33 mouse cellular contexts compared by ENCODE assay signal in genomic region chr9:82609946-82610345, GRCm38 (mm10).
DNase-seq lines count a peak whose midpoint lies in the region; ATAC-seq lines count a peak whose summit lies in the region.
"Had no signal": no experiment of that assay in that cellular context is flagged by ENCODE, and none has a peak within 500 bp of the region (broad histone marks: within the 10 kb centered on the region; RNA-seq: fewer than 3 reads in every experiment).

No protein-coding gene starts in this region.

- H3K27ac ChIP-seq in hindbrain, embryonic 13.5 days, result 0 out of 2 replicates have a peak overlapping the region, but pooled peaks have one; percentile 18
- no peak overlapping the region for H3K27ac ChIP-seq in hindbrain, embryonic 12.5 days
- H3K27ac ChIP-seq: embryonic facial prominence, embryonic 10.5 days; embryonic facial prominence, embryonic 15.5 days; forebrain, embryonic 12.5 days; gastrocnemius, adult 2 months; heart, adult 2 months; kidney, embryonic 15.5 days; layer of hippocampus, adult 2 months; limb, embryonic 10.5 days; limb, embryonic 15.5 days; liver, embryonic 13.5 days; macrophage; stomach, postnatal 0 days had no signal

- intact Hi-C loops in left cerebral cortex, postnatal 10 days (cut with DNase I), result no loop called here
- intact Hi-C loops in left cerebral cortex, postnatal 25 days (cut with DNase I), result no loop called here

- WGBS in hindbrain, embryonic 13.5 days, result 86% methylated on average over 4 of the region's 4 CpGs
- 88% methylated on average over 4 of the region's 4 CpGs for whole genome bisulfite sequencing in hindbrain, embryonic 12.5 days

- H3K36me3 ChIP-seq in hindbrain, embryonic 13.5 days, result no peaks in the 10 kb centered on the region
- H3K36me3 ChIP-seq in hindbrain, embryonic 12.5 days, result no peaks in the 10 kb centered on the region
- H3K36me3 ChIP-seq: embryonic facial prominence, embryonic 10.5 days; embryonic facial prominence, embryonic 15.5 days; forebrain, embryonic 12.5 days; heart, embryonic 12.5 days; kidney, embryonic 15.5 days; limb, embryonic 10.5 days; limb, embryonic 15.5 days; liver, embryonic 13.5 days had no signal

- H3K4me1 ChIP-seq in hindbrain, embryonic 13.5 days (replicated peaks), result no peaks in the 10 kb centered on the region
- no peaks in the 10 kb centered on the region for H3K4me1 ChIP-seq in hindbrain, embryonic 12.5 days
- H3K4me1 ChIP-seq: embryonic facial prominence, embryonic 10.5 days; embryonic facial prominence, embryonic 15.5 days; forebrain, embryonic 12.5 days; heart, embryonic 12.5 days; kidney, embryonic 15.5 days; limb, embryonic 10.5 days; limb, embryonic 15.5 days; liver, embryonic 13.5 days had no signal

- peak; percentile 1 for DNase-seq in cerebellum, adult 9-11 months
- peak; percentile 18 for DNase-seq in left cerebral cortex, postnatal 10 days (ENCODE audit: extremely low spot score in 1 of 2, low spot score in 2 of 2)
- no peak for DNase-seq in left cerebral cortex, postnatal 25 days (ENCODE audit: low spot score in 2 of 2)
- peak; percentile 54 to 66 for DNase-seq in right cerebral cortex, postnatal 10 days (ENCODE audit: low spot score in 2 of 2)
- no peak for DNase-seq in right cerebral cortex, adult 18-20 months
- DNase-seq: adrenal gland, adult 2 months; gastrocnemius, adult 2 months; gastrocnemius, postnatal 36 days; heart, adult 2 months; heart, postnatal 4 days; kidney, adult 18-20 months; kidney, postnatal 25 days; liver, embryonic 13.5 days; lung, adult 18-20 months; lung, postnatal 10 days; midbrain, embryonic 14.5 days; thymus, adult 18-20 months; thymus, postnatal 25 days had no signal

- no peaks in the 10 kb centered on the region for H3K9me3 ChIP-seq in hindbrain, embryonic 13.5 days
- no peaks in the 10 kb centered on the region for H3K9me3 ChIP-seq in hindbrain, embryonic 12.5 days (replicated peaks)
- H3K9me3 ChIP-seq: embryonic facial prominence, embryonic 10.5 days; embryonic facial prominence, embryonic 15.5 days; forebrain, embryonic 12.5 days; heart, embryonic 12.5 days; kidney, embryonic 15.5 days; limb, embryonic 10.5 days; limb, embryonic 15.5 days; liver, embryonic 13.5 days had no signal

- no peak for ATAC-seq in cerebellum, adult (ENCODE audit: insufficient number of reproducible peaks, low FRiP score, low TSS enrichment)
- no peak for ATAC-seq in hindbrain, embryonic 13.5 days (ENCODE audit: low FRiP score)
- ATAC-seq in hindbrain, embryonic 12.5 days (ENCODE audit: low FRiP score), result no peak
- ATAC-seq: activated CD4-positive, CD25-positive, alpha-beta regulatory T cell, adult 4 months had no signal

- H3K4me2 ChIP-seq in hindbrain, embryonic 13.5 days, result no peak overlapping the region
- no peak overlapping the region for H3K4me2 ChIP-seq in hindbrain, embryonic 12.5 days (replicated peaks)
- H3K4me2 ChIP-seq: embryonic facial prominence, embryonic 15.5 days; forebrain, embryonic 12.5 days; heart, embryonic 12.5 days; limb, embryonic 15.5 days; liver, embryonic 13.5 days had no signal

- no peak overlapping the region for H3K9ac ChIP-seq in hindbrain, embryonic 13.5 days
- H3K9ac ChIP-seq in hindbrain, embryonic 12.5 days, result no peak overlapping the region
- H3K9ac ChIP-seq: embryonic facial prominence, embryonic 15.5 days; forebrain, embryonic 12.5 days; heart, embryonic 12.5 days; kidney, embryonic 15.5 days; limb, embryonic 15.5 days; liver, embryonic 13.5 days had no signal

- no peak overlapping the region for H3K4me3 ChIP-seq in hindbrain, embryonic 13.5 days
- H3K4me3 ChIP-seq in hindbrain, embryonic 12.5 days, result no peak overlapping the region
- H3K4me3 ChIP-seq: embryonic facial prominence, embryonic 10.5 days; embryonic facial prominence, embryonic 15.5 days; forebrain, embryonic 12.5 days; gastrocnemius, adult 2 months; heart, adult 2 months; heart, embryonic 12.5 days; kidney, embryonic 15.5 days; layer of hippocampus, adult 2 months; limb, embryonic 10.5 days; limb, embryonic 15.5 days; liver, embryonic 13.5 days had no signal

- no peaks in the 10 kb centered on the region for H3K27me3 ChIP-seq in hindbrain, embryonic 13.5 days
- H3K27me3 ChIP-seq in hindbrain, embryonic 12.5 days, result no peaks in the 10 kb centered on the region
- H3K27me3 ChIP-seq: CH12.LX; embryonic facial prominence, embryonic 15.5 days; forebrain, embryonic 12.5 days; heart, embryonic 12.5 days; kidney, embryonic 15.5 days; limb, embryonic 15.5 days; liver, embryonic 13.5 days had no signal

Comparison
In these comparisons a context has a peak if more than half of its experiments do, and no peak if none do; other contexts are left out.
1. DNase-seq: peak in cerebellum, adult 9-11 months (single experiment), left cerebral cortex, postnatal 10 days (2 of 2) and right cerebral cortex, postnatal 10 days (2 of 2); none in left cerebral cortex, postnatal 25 days (0 of 2) and right cerebral cortex, adult 18-20 months (single experiment).